Mouse (Mus musculus) megakaryocyte, embryonic 14.5 days (primary cell): ENCODE results near the gene Reln.

ENCODE experiments used
- FLI1 ChIP-seq: IDR thresholded peaks from 2 replicates; pipeline ENCODE4 v1.6.1; 2012; ENCODE audit warnings: low read length, inconsistent platforms, mixed read lengths
- GATA1 ChIP-seq: IDR thresholded peaks from 3 replicates; pipeline ENCODE4 v1.6.1; 2012; ENCODE audit warnings: mixed read lengths, low read length, inconsistent platforms, borderline replicate concordance

DNA sequence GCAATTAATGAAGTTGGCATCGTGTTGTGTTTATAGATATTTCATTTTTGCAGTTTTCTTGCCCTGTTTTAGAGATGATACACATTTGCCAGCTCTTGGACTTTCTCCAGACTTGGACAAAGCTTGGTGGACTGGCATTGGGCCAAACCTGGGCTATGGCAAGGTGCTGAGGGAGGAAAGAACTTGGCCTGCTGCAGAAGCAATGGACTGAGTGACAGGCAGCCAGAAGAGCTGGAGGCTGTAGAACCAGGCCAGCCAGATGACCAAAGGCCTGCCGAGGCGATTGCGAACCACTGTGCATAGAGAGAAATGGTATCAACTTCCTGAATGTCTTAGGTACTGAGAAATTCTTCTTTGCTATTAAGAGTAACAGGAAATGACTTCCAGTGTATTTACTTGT, 318.8 kb downstream of the Reln start:
- TF ChIP-seq FLI1 (no peak), GATA1 (no peak)
